Mouse (Mus musculus): ENCODE data around the gene Hbq1b. TPM values are rescaled to one million over a fixed set of nuclear protein-coding genes. Genes with fewer than 3 reads are reported as not detected.

The Hbq1b gene
- polyA plus RNA-seq (2014; fragmentation: Illumina TruSeq; extraction: RNeasy Lipid Tissue Mini Kit (QIAGEN cat#74804); ENCODE audit: low read depth, low replicate concordance), result not detected

DNA sequence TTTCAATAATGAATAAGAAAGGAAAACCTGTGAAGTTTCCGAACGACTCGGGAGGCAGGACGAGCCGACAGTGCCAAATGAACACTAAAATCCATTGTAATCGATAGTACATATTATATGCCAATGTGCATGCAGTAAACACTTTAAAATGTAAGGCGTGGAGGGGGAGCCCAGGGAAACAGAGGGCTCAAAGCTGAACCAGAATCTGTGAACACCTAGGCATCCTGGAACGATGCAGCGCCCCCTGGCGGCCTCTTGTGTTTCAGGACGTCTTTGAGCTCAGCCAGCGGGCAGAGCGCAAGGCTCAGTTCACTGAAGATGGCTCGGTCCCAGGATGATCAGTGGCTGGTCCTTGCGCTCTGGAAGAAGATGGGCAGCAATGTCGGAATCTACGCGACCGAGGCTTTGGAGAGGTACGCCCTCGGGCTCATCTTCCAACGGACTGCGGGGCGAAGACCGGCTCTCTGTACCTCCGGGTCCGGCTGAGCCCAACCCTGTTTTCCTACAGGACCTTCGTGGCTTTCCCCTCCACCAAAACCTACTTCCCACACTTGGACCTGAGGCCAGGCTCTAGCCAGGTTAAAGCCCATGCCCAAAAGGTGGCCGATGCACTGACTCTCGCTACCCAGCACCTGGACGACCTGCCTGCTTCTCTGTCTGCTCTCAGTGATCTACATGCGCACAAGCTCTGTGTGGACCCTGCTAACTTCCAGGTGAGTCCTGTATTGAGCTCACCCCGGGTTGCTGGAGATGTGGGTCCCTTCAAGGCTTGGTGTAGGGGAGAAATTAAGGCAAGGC, at the start of gene Hbq1b:
Gene Hbq1b, plus strand, starts transcription at position 271 of the 798 bp plus-strand sequence.

DNA sequence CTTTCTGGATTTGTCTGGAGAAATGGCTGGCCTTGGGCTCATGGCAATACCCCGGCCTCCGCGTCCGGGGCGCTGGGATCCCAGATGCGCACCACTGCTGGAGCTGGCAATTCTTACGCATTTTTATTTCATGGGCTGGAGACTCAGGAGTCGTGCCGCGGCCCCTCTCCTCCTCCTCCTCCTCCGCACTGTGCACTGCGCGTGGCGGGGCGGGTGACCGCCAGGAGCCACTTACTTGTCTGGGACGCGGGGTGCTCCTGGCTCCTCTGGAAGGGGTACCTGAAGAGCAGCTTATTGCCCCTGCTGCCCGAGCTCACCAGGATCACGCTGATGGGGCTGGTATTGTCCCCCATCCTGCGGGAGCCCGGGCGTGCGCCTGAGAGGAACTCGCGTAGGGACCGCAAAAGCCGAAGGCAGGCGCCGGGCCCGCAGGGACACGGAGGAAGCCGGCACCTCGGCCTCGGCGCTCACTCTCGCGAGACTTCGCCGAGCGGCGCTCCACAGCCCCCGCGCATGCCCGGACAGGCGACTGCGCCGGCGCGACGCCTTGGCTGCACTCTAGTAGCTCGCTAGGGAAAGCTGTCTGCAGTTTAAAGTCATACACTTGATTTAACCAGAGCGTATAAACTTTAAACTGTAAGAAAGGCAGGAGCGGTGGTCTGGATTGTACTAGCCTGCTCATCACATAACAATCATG, 19.4 kb upstream of the Hbq1b start, which contains the start of gene Nprl3:
Gene Nprl3, minus strand, starts transcription at position 520 of the 697 bp plus-strand sequence.

DNA sequence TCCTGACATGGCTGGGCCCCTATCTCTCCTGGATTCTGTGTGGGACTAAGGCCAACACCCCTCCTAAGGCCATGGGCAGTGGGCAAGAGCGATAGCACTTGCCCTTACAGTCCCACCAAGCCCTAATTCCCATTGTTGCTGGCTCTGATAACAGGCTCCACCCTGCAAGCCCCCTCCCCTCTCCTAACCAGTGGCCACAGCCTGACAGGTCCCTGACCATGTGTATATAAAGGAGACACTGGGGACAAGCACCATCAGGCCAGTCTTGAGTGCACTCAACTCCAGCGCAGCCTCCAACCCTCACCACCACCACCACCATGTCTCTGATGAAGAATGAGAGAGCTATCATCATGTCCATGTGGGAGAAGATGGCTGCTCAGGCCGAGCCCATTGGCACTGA, 10.4 kb upstream of the Hbq1b start, which contains the start of gene Hba-x:
Gene Hba-x, plus strand, starts transcription at position 54 of the 400 bp plus-strand sequence.

DNA sequence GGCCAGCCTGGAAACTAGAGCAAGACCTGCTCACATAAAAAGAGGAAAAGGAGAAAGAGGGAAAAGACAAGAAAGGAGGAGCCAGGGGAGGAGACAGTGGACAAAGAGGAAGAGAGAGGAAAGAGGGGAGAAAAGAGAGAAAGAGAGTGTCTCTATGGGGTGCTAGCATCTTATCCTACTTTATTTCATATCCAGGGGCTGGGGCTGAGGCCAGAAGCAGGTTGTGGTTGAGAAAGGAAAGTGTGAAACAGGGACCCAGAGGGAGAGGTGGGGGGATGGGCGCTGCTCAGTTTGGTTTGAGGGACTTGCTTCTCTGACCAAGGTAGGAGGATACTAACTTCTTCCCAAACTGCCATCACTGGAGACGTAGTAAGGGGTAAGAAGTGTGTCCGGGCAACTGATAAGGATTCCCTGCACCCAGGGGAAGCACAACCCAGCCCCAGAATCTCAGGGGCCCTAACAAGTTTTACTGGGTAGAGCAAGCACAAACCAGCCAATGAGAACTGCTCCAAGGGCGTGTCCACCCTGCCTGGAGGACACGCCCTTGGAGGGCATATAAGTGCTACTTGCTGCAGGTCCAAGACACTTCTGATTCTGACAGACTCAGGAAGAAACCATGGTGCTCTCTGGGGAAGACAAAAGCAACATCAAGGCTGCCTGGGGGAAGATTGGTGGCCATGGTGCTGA, 3.5 kb upstream of the Hbq1b start, which contains the start of gene Hba-a1:
Gene Hba-a1, plus strand, starts transcription at position 421 of the 687 bp plus-strand sequence.

DNA sequence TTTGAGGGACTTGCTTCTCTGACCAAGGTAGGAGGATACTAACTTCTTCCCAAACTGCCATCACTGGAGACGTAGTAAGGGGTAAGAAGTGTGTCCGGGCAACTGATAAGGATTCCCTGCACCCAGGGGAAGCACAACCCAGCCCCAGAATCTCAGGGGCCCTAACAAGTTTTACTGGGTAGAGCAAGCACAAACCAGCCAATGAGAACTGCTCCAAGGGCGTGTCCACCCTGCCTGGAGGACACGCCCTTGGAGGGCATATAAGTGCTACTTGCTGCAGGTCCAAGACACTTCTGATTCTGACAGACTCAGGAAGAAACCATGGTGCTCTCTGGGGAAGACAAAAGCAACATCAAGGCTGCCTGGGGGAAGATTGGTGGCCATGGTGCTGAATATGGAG, 9.4 kb downstream of the Hbq1b start, which contains the start of gene Hba-a2:
Gene Hba-a2, plus strand, starts transcription at position 287 of the 400 bp plus-strand sequence.

DNA sequence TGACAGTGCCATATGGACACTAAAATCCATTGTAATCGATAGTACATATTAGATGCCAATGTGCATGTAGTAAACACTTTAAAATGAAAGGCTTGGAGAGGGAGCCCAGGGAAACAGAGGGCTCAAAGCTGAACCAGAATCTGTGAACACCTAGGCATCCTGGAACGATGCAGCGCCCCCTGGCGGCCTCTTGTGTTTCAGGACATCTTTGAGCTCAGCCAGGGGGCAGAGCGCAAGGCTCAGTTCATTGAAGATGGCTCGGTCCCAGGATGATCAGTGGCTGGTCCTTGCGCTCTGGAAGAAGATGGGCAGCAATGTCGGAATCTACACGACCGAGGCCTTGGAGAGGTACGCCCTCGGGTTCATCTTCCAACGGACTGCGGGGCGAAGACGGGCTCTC, 13.1 kb downstream of the Hbq1b start, which contains the start of gene Hbq1a:
Gene Hbq1a, plus strand, starts transcription at position 205 of the 400 bp plus-strand sequence.

Other genes starting within 250 kb of the Hbq1b start
- not detected for gene Il9r, start 86.7 kb upstream of the Hbq1b start, polyA plus RNA-seq (2014; fragmentation: Illumina TruSeq; extraction: RNeasy Lipid Tissue Mini Kit (QIAGEN cat#74804); ENCODE audit: low read depth, low replicate concordance)
- gene Snrnp25, start 81.5 kb upstream of the Hbq1b start, polyA plus RNA-seq (2014; fragmentation: Illumina TruSeq; extraction: RNeasy Lipid Tissue Mini Kit (QIAGEN cat#74804); ENCODE audit: low read depth, low replicate concordance), result 1.4 TPM
- gene Rhbdf1, start 64.7 kb upstream of the Hbq1b start, polyA plus RNA-seq (2014; fragmentation: Illumina TruSeq; extraction: RNeasy Lipid Tissue Mini Kit (QIAGEN cat#74804); ENCODE audit: low read depth, low replicate concordance), result not detected
- 3.4 TPM for gene Mpg, start 60.5 kb upstream of the Hbq1b start, polyA plus RNA-seq (2014; fragmentation: Illumina TruSeq; extraction: RNeasy Lipid Tissue Mini Kit (QIAGEN cat#74804); ENCODE audit: low read depth, low replicate concordance)
- 7.3 TPM for gene Nprl3, start 19.3 kb upstream of the Hbq1b start, polyA plus RNA-seq (2014; fragmentation: Illumina TruSeq; extraction: RNeasy Lipid Tissue Mini Kit (QIAGEN cat#74804); ENCODE audit: low read depth, low replicate concordance)
- not detected for gene Hba-x, start 10.6 kb upstream of the Hbq1b start, polyA plus RNA-seq (2014; fragmentation: Illumina TruSeq; extraction: RNeasy Lipid Tissue Mini Kit (QIAGEN cat#74804); ENCODE audit: low read depth, low replicate concordance)
- 1.6 TPM for gene Hba-a1, start 3.5 kb upstream of the Hbq1b start, polyA plus RNA-seq (2014; fragmentation: Illumina TruSeq; extraction: RNeasy Lipid Tissue Mini Kit (QIAGEN cat#74804); ENCODE audit: low read depth, low replicate concordance)
- 196 TPM for gene Hba-a2, start 9.5 kb downstream of the Hbq1b start, polyA plus RNA-seq (2014; fragmentation: Illumina TruSeq; extraction: RNeasy Lipid Tissue Mini Kit (QIAGEN cat#74804); ENCODE audit: low read depth, low replicate concordance)
- not detected for gene Hbq1a, start 13.1 kb downstream of the Hbq1b start, polyA plus RNA-seq (2014; fragmentation: Illumina TruSeq; extraction: RNeasy Lipid Tissue Mini Kit (QIAGEN cat#74804); ENCODE audit: low read depth, low replicate concordance)
- 0.13 TPM for gene Sh3pxd2b, start 60.9 kb downstream of the Hbq1b start, polyA plus RNA-seq (2014; fragmentation: Illumina TruSeq; extraction: RNeasy Lipid Tissue Mini Kit (QIAGEN cat#74804); ENCODE audit: low read depth, low replicate concordance)
- 0.69 TPM for gene Ubtd2, start 168.4 kb downstream of the Hbq1b start, polyA plus RNA-seq (2014; fragmentation: Illumina TruSeq; extraction: RNeasy Lipid Tissue Mini Kit (QIAGEN cat#74804); ENCODE audit: low read depth, low replicate concordance)
- not detected for gene Efcab9, start 245.1 kb downstream of the Hbq1b start, polyA plus RNA-seq (2014; fragmentation: Illumina TruSeq; extraction: RNeasy Lipid Tissue Mini Kit (QIAGEN cat#74804); ENCODE audit: low read depth, low replicate concordance)
- 0.42 TPM for gene Stk10, start 246.3 kb downstream of the Hbq1b start, polyA plus RNA-seq (2014; fragmentation: Illumina TruSeq; extraction: RNeasy Lipid Tissue Mini Kit (QIAGEN cat#74804); ENCODE audit: low read depth, low replicate concordance)